Mouse (Mus musculus): ENCODE results near the gene Gipc2.

DNA sequence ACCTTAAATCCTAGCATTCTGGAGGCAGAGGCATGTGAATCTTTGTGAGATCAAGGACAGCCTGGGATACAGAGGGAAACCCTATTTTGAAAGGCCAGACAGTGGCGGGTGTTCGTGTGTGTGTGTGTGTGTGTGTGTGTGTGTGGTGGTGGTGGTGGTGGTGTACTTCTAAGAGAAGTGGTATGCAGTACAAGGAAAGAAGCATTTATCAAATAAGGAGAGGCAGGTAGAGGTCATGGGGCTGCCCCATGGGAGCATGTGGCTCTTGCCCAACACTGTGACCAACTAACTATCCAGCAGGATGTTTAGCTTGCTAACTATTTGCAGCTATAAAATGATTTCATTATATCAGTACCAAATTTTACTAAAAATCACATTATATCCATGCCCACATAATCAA is 35.6 kb upstream of the Gipc2 start:
- TF ChIP-seq CTCF (IDR thresholded peaks at IDR 0.05; ENCODE audit: low read depth, low read length) (no peak), TAL1 (conservative IDR thresholded peaks at IDR 0.05; ENCODE audit: low read depth, low read length) (no peak), GATA1 (IDR thresholded peaks at IDR 0.05; ENCODE audit: borderline replicate concordance, low read length) (no peak), POLR2AphosphoS5 (IDR thresholded peaks at IDR 0.05; ENCODE audit: insufficient replicate concordance, low read depth, low read length) (no peak)

All from G1E (cell line).